Mouse (Mus musculus) brain, embryonic 18.5 days (tissue): ENCODE measurements around the gene Glycam1.

Experiments used
- DNase-seq: peaks from one replicate; pipeline ENCODE4 v3.0.0-alpha.2; 2012; ENCODE audit warnings: low read depth, low spot score

The Glycam1 gene

DNA sequence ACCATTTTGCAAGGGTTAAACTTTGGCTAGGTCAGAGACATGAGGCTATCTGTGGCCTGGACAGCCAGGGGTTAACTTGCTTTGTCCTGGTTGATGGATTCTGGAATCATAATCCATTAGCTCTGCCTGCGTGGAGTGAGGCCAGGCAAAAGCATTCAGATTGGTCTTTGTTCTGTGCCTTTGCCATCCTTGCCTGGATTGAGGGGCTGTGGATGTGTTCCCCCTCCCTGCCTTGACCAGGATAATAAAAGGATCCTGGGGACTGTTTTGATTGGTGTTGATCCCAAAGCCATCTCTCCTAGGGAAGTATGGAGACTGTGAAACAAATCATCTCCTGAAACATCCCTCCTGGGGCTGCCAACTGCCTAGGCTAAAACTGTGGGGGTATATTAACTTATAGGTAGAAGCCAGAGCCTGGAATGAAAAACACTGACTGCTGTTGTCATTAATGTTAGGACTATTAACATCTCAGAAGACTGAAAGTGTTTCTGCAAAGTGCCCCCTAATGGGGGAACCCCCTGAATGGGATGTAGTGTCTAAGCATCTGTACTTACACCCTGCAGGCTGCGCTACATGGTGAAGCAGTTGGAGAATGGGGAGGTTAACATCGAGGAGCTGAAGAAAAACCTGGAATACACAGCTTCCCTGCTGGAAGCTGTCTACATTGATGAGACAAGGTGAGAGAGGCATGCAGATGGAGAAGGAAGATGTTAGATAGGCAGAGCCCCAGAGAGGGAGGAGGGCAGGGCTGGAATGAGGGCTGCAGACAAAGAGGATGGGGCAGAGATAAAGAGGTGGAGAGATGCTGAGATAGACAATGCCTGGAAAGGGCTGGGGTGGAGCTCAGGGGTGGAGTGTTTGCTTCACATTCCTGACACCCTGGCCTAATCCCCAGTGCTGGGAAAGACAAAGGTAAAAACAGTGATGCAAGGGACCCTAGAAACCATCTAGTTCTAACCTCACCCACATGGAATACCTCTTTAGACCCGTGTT lies 45.2 kb downstream of the Glycam1 start:
- DNase-seq, result no peak

GRCm38 (mm10) chr15:103518600-103519385 lies 46.1 kb downstream of the Glycam1 start:
- peak; percentile 63 for DNase-seq

DNA sequence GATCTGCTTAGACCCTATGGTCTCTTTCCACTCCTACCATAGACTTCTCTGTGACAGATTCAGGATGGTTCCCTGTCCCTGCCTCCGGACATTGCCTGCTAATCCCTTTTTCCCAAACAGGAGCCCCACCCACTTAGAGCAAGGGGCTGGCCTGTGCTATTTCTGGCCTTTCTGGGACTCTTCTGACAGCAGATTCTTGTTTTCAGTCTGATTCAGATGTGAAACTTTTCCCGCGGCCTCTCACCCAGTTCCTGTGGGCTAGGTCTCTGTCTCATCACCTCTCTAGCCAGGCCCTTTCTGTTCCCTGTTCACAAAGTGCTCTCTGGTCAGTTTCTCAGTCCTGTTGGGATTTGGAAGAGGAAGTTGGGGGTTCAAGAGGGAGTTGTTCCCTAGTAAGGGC lies 50.0 kb downstream of the Glycam1 start:
- DNase-seq, result no peak

- DNase-seq, result peak; percentile 91
These were observed 50.8 kb downstream of the Glycam1 start for GRCm38 (mm10) chr15:103514119-103514518.

GRCm38 (mm10) chr15:103513621-103514031 lies 51.3 kb downstream of the Glycam1 start:
- DNase-seq, result no peak
